Mouse (Mus musculus): ENCODE results near the gene Nr1i2. TPM values are rescaled to one million over a fixed set of nuclear protein-coding genes. Genes with fewer than 3 reads are reported as not detected.

The Nr1i2 gene
- total and polyA plus RNA-seq, 3 experiments: not detected

DNA sequence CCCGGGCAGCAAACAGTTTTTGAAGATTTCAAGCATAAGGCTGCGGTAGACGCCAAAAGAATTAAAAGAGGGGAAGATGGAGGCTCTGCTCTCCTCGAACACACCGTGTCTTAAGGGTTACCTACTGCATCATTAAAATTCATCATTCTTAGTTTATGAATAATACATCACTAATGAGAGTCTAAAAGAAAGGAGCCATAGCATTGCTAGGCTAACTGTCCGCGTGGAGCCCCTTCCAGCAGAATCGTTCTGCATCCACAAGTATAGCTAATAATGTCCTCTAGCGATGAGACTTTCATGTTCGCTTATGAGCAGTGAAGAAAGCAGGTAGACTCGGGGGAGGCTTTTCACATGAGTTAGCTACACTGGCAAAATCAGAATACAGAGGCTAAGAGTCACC, 13.6 kb upstream of the Nr1i2 start:
- DNase-seq (ENCODE audit: low read depth, low spot score): no peak

DNA sequence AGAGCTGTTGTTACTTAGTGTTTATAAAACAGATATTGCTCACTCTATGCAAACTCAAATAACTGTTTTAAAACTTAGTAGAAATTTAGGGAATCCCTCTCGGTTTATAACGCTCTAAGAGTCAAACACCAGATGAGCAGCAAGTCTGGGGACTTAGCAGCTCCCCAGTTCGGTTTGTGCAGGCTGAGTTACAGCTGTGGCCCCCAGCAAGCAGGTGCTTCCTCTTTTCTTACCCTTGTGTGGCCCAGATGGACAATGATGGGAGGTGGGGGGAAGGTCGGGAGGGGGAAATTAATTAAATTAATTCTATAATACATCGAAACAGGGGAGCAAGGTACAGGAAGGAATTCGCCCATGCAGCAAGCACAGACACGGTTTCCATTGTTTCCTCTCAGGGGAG, 13.0 kb upstream of the Nr1i2 start:
- Histone ChIP-seq H3K9ac (ENCODE audit: control insufficient read depth, low read depth, low read length, poor library complexity, severe bottlenecking) (no peak overlapping the region), H3K27me3 (ENCODE audit: control insufficient read depth in 1 of 2, insufficient read depth in 2 of 2, low read length in 2 of 2) (peaks cover 2 to 3% of the 10 kb centered on the region in 2 experiments; a peak in 3 of 4 replicates), H3K27ac (ENCODE audit: control insufficient read depth, low read depth, low read length) (no peak overlapping the region), H3K4me1 (ENCODE audit: control insufficient read depth in 1 of 2, insufficient read depth in 2 of 2, low read length in 2 of 2) (no peaks in the 10 kb centered on the region), H3K79me2 (ENCODE audit: control insufficient read depth, insufficient read depth, low read length, poor library complexity) (no peaks in the 10 kb centered on the region), H3K4me3 (ENCODE audit: control insufficient read depth in 1 of 2, insufficient read depth in 1 of 2, low read depth in 2 of 2, low read length in 2 of 2) (no peak overlapping the region), H3K9me3 (replicated peaks; ENCODE audit: insufficient read depth, low read length) (no peaks in the 10 kb centered on the region), H3K36me3 (ENCODE audit: control insufficient read depth in 1 of 2, insufficient read depth in 2 of 2, low read length in 2 of 2) (no peaks in the 10 kb centered on the region)
- TF ChIP-seq EP300 (IDR thresholded peaks at IDR 0.05; ENCODE audit: low read depth in 1 of 2, low read length in 2 of 2): no peak
- no peak for DNase-seq (ENCODE audit: low read depth, low spot score)

More for the DNA sequence above, 13.6 kb upstream of the Nr1i2 start:
- TF ChIP-seq E2F4 (IDR thresholded peaks at IDR 0.05; ENCODE audit: borderline replicate concordance, low read depth, low read length) (no peak), TCF12 (IDR thresholded peaks at IDR 0.05; ENCODE audit: low read depth, low read length) (no peak), MAX (IDR thresholded peaks at IDR 0.05; ENCODE audit: low read length) (no peak)
- Histone ChIP-seq H3K9ac (ENCODE audit: control insufficient read depth, low read depth, low read length, poor library complexity, severe bottlenecking) (no peak overlapping the region), H3K4me3 (ENCODE audit: control insufficient read depth in 1 of 2, insufficient read depth in 1 of 2, low read depth in 2 of 2, low read length in 2 of 2) (no peak overlapping the region), H3K27me3 (ENCODE audit: control insufficient read depth in 1 of 2, insufficient read depth in 2 of 2, low read length in 2 of 2) (peaks cover 2 to 3% of the 10 kb centered on the region in 2 experiments; a peak in 3 of 4 replicates), H3K79me2 (ENCODE audit: control insufficient read depth, insufficient read depth, low read length, poor library complexity) (no peaks in the 10 kb centered on the region), H3K36me3 (ENCODE audit: control insufficient read depth in 1 of 2, insufficient read depth in 2 of 2, low read length in 2 of 2) (no peaks in the 10 kb centered on the region), H3K4me1 (ENCODE audit: control insufficient read depth in 1 of 2, insufficient read depth in 2 of 2, low read length in 2 of 2) (no peaks in the 10 kb centered on the region), H3K27ac (ENCODE audit: control insufficient read depth, low read depth, low read length) (no peak overlapping the region), H3K9me3 (replicated peaks; ENCODE audit: insufficient read depth, low read length) (no peaks in the 10 kb centered on the region)

DNA sequence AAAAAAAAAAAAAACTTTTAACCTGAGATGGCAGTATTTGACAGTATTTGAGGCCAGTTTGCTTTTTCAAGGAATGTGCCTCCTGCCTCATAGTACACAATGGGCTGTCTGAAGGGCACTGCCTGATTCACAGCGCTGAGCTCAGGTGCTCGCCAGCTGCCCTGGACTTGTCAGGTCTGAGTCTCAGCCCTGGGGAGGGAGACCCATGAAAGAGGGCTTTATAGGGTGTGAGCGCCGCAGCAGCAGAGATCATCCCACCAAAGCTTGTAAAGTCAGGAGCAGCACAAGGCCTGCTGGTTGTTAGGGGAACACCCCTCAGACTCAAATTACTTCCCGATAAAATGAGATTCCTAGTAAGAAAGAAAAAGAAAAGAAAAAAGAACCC, 12.6 kb upstream of the Nr1i2 start:
- Histone ChIP-seq H3K9ac (ENCODE audit: control insufficient read depth, low read depth, low read length, poor library complexity, severe bottlenecking) (no peak overlapping the region), H3K9me3 (replicated peaks; ENCODE audit: insufficient read depth, low read length) (no peaks in the 10 kb centered on the region), H3K36me3 (ENCODE audit: control insufficient read depth in 1 of 2, insufficient read depth in 2 of 2, low read length in 2 of 2) (no peaks in the 10 kb centered on the region), H3K27me3 (ENCODE audit: control insufficient read depth in 1 of 2, insufficient read depth in 2 of 2, low read length in 2 of 2) (peaks cover 2 to 3% of the 10 kb centered on the region in 2 experiments; a peak in 3 of 4 replicates), H3K4me3 (ENCODE audit: control insufficient read depth in 1 of 2, insufficient read depth in 1 of 2, low read depth in 2 of 2, low read length in 2 of 2) (no peak overlapping the region), H3K27ac (ENCODE audit: control insufficient read depth, low read depth, low read length) (no peak overlapping the region), H3K79me2 (ENCODE audit: control insufficient read depth, insufficient read depth, low read length, poor library complexity) (no peaks in the 10 kb centered on the region), H3K4me1 (ENCODE audit: control insufficient read depth in 1 of 2, insufficient read depth in 2 of 2, low read length in 2 of 2) (no peaks in the 10 kb centered on the region)
- no peak for TF ChIP-seq USF2 (IDR thresholded peaks at IDR 0.05; ENCODE audit: borderline replicate concordance in 1 of 2, insufficient read depth in 1 of 2, low read depth in 1 of 2, low read length in 2 of 2)
- TF ChIP-seq KAT2A (conservative IDR thresholded peaks at IDR 0.05; ENCODE audit: low read depth, low read length): no peak
- TF ChIP-seq ZC3H11A (IDR thresholded peaks at IDR 0.05; ENCODE audit: low read depth, low read length): no peak
- TF ChIP-seq MYB (IDR thresholded peaks at IDR 0.05; ENCODE audit: low read depth, low read length): no peak
- TF ChIP-seq MAFK (IDR thresholded peaks at IDR 0.05; ENCODE audit: borderline replicate concordance, low read depth, low read length): no peak
- no peak for TF ChIP-seq CHD2 (IDR thresholded peaks at IDR 0.05; ENCODE audit: low read length)
- TF ChIP-seq USF1 (IDR thresholded peaks at IDR 0.05; ENCODE audit: low read depth, low read length): no peak
- TF ChIP-seq GABPA (IDR thresholded peaks at IDR 0.05; ENCODE audit: low read depth, low read length): no peak
- no peak for TF ChIP-seq MAX (IDR thresholded peaks at IDR 0.05; ENCODE audit: low read length)
- TF ChIP-seq ZMIZ1 (IDR thresholded peaks at IDR 0.05; ENCODE audit: low read depth, low read length): no peak
- TF ChIP-seq NELFE (IDR thresholded peaks at IDR 0.05; ENCODE audit: low read depth, low read length): no peak
- TF ChIP-seq NRF1 (IDR thresholded peaks at IDR 0.05; ENCODE audit: insufficient read depth, low read depth, low read length, poor library complexity, severe bottlenecking): no peak
- DNase-seq (ENCODE audit: low read depth, low spot score): no peak

All from MEL (cell line).